Mouse (Mus musculus) erythroblast, embryonic 14.5 days (primary cell): ENCODE measurements around the gene Arfip1.

ENCODE experiments used
- GATA1 ChIP-seq: IDR thresholded peaks from 2 replicates; pipeline ENCODE4 v1.6.1; 2012; ENCODE audit warnings: low read length, inconsistent platforms, mixed read lengths
- TAL1 ChIP-seq: IDR thresholded peaks from 3 replicates; pipeline ENCODE4 v1.6.1; 2012; ENCODE audit warnings: low read length, inconsistent platforms, mixed read lengths

GRCm38 (mm10) chr3:84594894-84595676 is 12.7 kb upstream of the Arfip1 start:
- no peak for TF ChIP-seq GATA1
- TF ChIP-seq TAL1: no peak
